Comparison of ENCODE assay signal across 8 mouse cellular contexts in genomic region chr1:36555798-36556395, GRCm38 (mm10). TPM values are rescaled to one million over a fixed set of nuclear protein-coding genes. Genes with fewer than 3 reads are reported as not detected.
DNase-seq lines count a peak whose midpoint lies in the region; ATAC-seq and TF ChIP-seq lines count a peak whose summit lies in the region.

No protein-coding gene starts in this region.

- TF ChIP-seq EP300 in lung, postnatal 0 days (IDR thresholded peaks at IDR 0.05) = no peak

- TF ChIP-seq CTCF in lung, postnatal 0 days (IDR thresholded peaks at IDR 0.05) = peak; percentile 8; the same call in 1 of the 2 replicates

- H3K9ac ChIP-seq in hindbrain, embryonic 12.5 days = peak overlapping the region; percentile 98
- peak overlapping the region; percentile 91 for H3K9ac ChIP-seq in lung, postnatal 0 days (replicated peaks; ENCODE audit: low read depth)

- intact Hi-C loops in left cerebral cortex, postnatal 36 days (cut with DNase I) = loop anchor here (2.0 to 5.0 kb wide), 2 partner anchors 51 to 79 kb away; no protein-coding TSS in a partner anchor
- intact Hi-C loops in gastrocnemius, postnatal 36 days (cut with DNase I) = no loop called here

- no peaks in the 10 kb centered on the region for H3K9me3 ChIP-seq in hindbrain, embryonic 12.5 days (replicated peaks)
- no peaks in the 10 kb centered on the region for H3K9me3 ChIP-seq in lung, postnatal 0 days (ENCODE audit: low read length)

- peak; percentile 50 for DNase-seq in adrenal gland, postnatal 14 days
- DNase-seq in adrenal gland, postnatal 4 days (ENCODE audit: low spot score in 2 of 2) = no peak
- DNase-seq in 3T3-L1 (ENCODE audit: low read depth, low spot score) = peak; percentile 69
- DNase-seq in embryo, embryonic 10.5 days (ENCODE audit: low spot score) = peak; percentile 54
- DNase-seq in lung, postnatal 0 days (ENCODE audit: low spot score) = no peak
- DNase-seq in left cerebral cortex, postnatal 36 days (ENCODE audit: low spot score in 2 of 2) = no peak
- DNase-seq in gastrocnemius, postnatal 36 days = no peak

- no peak for ATAC-seq in hindbrain, embryonic 12.5 days (ENCODE audit: low FRiP score)
- no peak for ATAC-seq in lung, postnatal 0 days

- peaks cover 41% of the 10 kb centered on the region for H3K36me3 ChIP-seq in hindbrain, embryonic 12.5 days
- peaks cover 26% of the 10 kb centered on the region for H3K36me3 ChIP-seq in lung, postnatal 0 days (ENCODE audit: insufficient read depth, low read length)

- H3K4me2 ChIP-seq in hindbrain, embryonic 12.5 days (replicated peaks) = peak overlapping the region; percentile 98
- peak overlapping the region; percentile 84 for H3K4me2 ChIP-seq in lung, postnatal 0 days (replicated peaks; ENCODE audit: low read depth, low read length)

- H3K27me3 ChIP-seq in hindbrain, embryonic 12.5 days = 0 out of 2 replicates have a peak, but pooled peaks cover 2% of the 10 kb centered on the region
- no peaks in the 10 kb centered on the region for H3K27me3 ChIP-seq in lung, postnatal 0 days (replicated peaks; ENCODE audit: insufficient read depth, low read length)

- H3K4me3 ChIP-seq in hindbrain, embryonic 12.5 days = peak overlapping the region; percentile 95
- H3K4me3 ChIP-seq in lung, postnatal 0 days (ENCODE audit: low read depth, low read length) = peak overlapping the region; percentile 85

- H3K4me1 ChIP-seq in hindbrain, embryonic 12.5 days = peaks cover 51% of the 10 kb centered on the region
- peaks cover 26% of the 10 kb centered on the region for H3K4me1 ChIP-seq in lung, postnatal 0 days (ENCODE audit: insufficient read depth, low read depth, low read length)

- peak overlapping the region; percentile 100 for H3K27ac ChIP-seq in hindbrain, embryonic 12.5 days
- peak overlapping the region; percentile 99 for H3K27ac ChIP-seq in lung, postnatal 0 days (ENCODE audit: low read length)

- WGBS in hindbrain, embryonic 12.5 days = 5% methylated on average over 8 of the region's 8 CpGs
- WGBS in lung, postnatal 0 days = 0% methylated on average over 7 of the region's 8 CpGs

RNA-seq across cellular contexts. Expression of gene Sema4c, which starts 2.3 kb away (rescaled TPM):
- 20.7 and 27.9 TPM in 2 replicates for total RNA-seq in adrenal gland, postnatal 14 days (2021)
- 10 to 100 TPM; 44.0 to 57.6 TPM for total RNA-seq in adrenal gland, postnatal 4 days (2021)
- 33.4 and 35.6 TPM in 2 replicates for polyA plus RNA-seq in hindbrain, embryonic 12.5 days (2016; fragmentation: Nextera tagmentation; extraction: Ambion mirVana)
- 11.7 and 15.0 TPM in 2 replicates for polyA plus RNA-seq in lung, postnatal 0 days (2015; fragmentation: Nextera tagmentation; extraction: Ambion mirVana)
- 10 to 100 TPM; 15.8 to 16.4 TPM for total RNA-seq in left cerebral cortex, postnatal 36 days (2021)
- 1 to 10 TPM; 6.3 to 7.4 TPM for total RNA-seq in gastrocnemius, postnatal 36 days (2021)

RNA-seq across cellular contexts. Expression of gene Ankrd39, which starts 8.7 kb away (rescaled TPM):
- total RNA-seq in adrenal gland, postnatal 14 days (2021) = 11.7 and 15.3 TPM in 2 replicates
- total RNA-seq in adrenal gland, postnatal 4 days (2021) = 10 to 100 TPM; 19.8 to 23.1 TPM
- 17.8 and 18.8 TPM in 2 replicates for polyA plus RNA-seq in hindbrain, embryonic 12.5 days (2016; fragmentation: Nextera tagmentation; extraction: Ambion mirVana)
- 19.4 and 23.1 TPM in 2 replicates for polyA plus RNA-seq in lung, postnatal 0 days (2015; fragmentation: Nextera tagmentation; extraction: Ambion mirVana)
- total RNA-seq in left cerebral cortex, postnatal 36 days (2021) = 10 to 100 TPM; 11.9 to 15.8 TPM
- total RNA-seq in gastrocnemius, postnatal 36 days (2021) = 1 to 10 TPM; 7.8 to 8.5 TPM

RNA-seq across cellular contexts. Expression of gene Gm42417, which starts 16.7 kb away (rescaled TPM):
- 2.1 TPM in 1 of 2 replicates, not detected in the other for total RNA-seq in adrenal gland, postnatal 14 days (2021)
- total RNA-seq in adrenal gland, postnatal 4 days (2021) = not detected
- polyA plus RNA-seq in hindbrain, embryonic 12.5 days (2016; fragmentation: Nextera tagmentation; extraction: Ambion mirVana) = not detected in 2 replicates
- polyA plus RNA-seq in lung, postnatal 0 days (2015; fragmentation: Nextera tagmentation; extraction: Ambion mirVana) = 0.62 TPM in 1 of 2 replicates, not detected in the other
- total RNA-seq in left cerebral cortex, postnatal 36 days (2021) = not detected
- 1,000 to 10,000 TPM; 1,257 to 1,260 TPM for total RNA-seq in gastrocnemius, postnatal 36 days (2021)

RNA-seq across cellular contexts. Expression of gene Ankrd23, which starts 19.2 kb away (rescaled TPM):
- total RNA-seq in adrenal gland, postnatal 14 days (2021) = 8.9 and 9.7 TPM in 2 replicates
- 10 to 100 TPM; 20.7 to 22.9 TPM for total RNA-seq in adrenal gland, postnatal 4 days (2021)
- 14.6 and 18.8 TPM in 2 replicates for polyA plus RNA-seq in hindbrain, embryonic 12.5 days (2016; fragmentation: Nextera tagmentation; extraction: Ambion mirVana)
- polyA plus RNA-seq in lung, postnatal 0 days (2015; fragmentation: Nextera tagmentation; extraction: Ambion mirVana) = 6.2 and 10.5 TPM in 2 replicates
- 1 to 10 TPM; 3.1 to 9.6 TPM for total RNA-seq in left cerebral cortex, postnatal 36 days (2021)
- 1,000 to 10,000 TPM; 2,677 to 2,859 TPM for total RNA-seq in gastrocnemius, postnatal 36 days (2021)

RNA-seq across cellular contexts. Expression of gene Cnnm3, which starts 44.2 kb away (rescaled TPM):
- total RNA-seq in adrenal gland, postnatal 14 days (2021) = 26.3 and 27.5 TPM in 2 replicates
- 10 to 100 TPM; 44.1 to 45.1 TPM for total RNA-seq in adrenal gland, postnatal 4 days (2021)
- polyA plus RNA-seq in hindbrain, embryonic 12.5 days (2016; fragmentation: Nextera tagmentation; extraction: Ambion mirVana) = 4.5 and 4.6 TPM in 2 replicates
- 3.3 TPM in 2 replicates for polyA plus RNA-seq in lung, postnatal 0 days (2015; fragmentation: Nextera tagmentation; extraction: Ambion mirVana)
- total RNA-seq in left cerebral cortex, postnatal 36 days (2021) = 10 to 100 TPM; 30.4 to 32.9 TPM
- total RNA-seq in gastrocnemius, postnatal 36 days (2021) = 10 to 100 TPM; 10.8 to 12.2 TPM

Comparison
In these comparisons a context has a peak if more than half of its experiments do, and no peak if none do; other contexts are left out.
1. DNase-seq: peak in adrenal gland, postnatal 14 days (single experiment), 3T3-L1 (single experiment) and embryo, embryonic 10.5 days (single experiment); none in adrenal gland, postnatal 4 days (0 of 2), lung, postnatal 0 days (single experiment), left cerebral cortex, postnatal 36 days (0 of 2) and gastrocnemius, postnatal 36 days (0 of 2).
2. RNA of gene Gm42417, which starts 16.7 kb away (total RNA-seq): 1,257 to 1,260 TPM in gastrocnemius, postnatal 36 days; 2.1 TPM in adrenal gland, postnatal 14 days, not detected in adrenal gland, postnatal 4 days and not detected in left cerebral cortex, postnatal 36 days; every median in the first group is over 100 times any median in the second.